Mouse (Mus musculus): Measurements from ENCODE around the gene R3hdml. TPM values are rescaled to one million over a fixed set of nuclear protein-coding genes. Genes with fewer than 3 reads are reported as not detected.

Gene R3hdml
- polyA plus RNA-seq, 3 experiments from 2014 or later, result not detected

- ATAC-seq, result peak; percentile 95
Observed at GRCm38 (mm10) chr2:163472466-163472851, 19.7 kb upstream of the R3hdml start, which contains the start of gene Fitm2. Fitm2 (minus strand) TSS chr2:163472629.

GRCm38 (mm10) chr2:163480191-163480825 is 11.8 kb upstream of the R3hdml start:
- ATAC-seq, result no peak

DNA sequence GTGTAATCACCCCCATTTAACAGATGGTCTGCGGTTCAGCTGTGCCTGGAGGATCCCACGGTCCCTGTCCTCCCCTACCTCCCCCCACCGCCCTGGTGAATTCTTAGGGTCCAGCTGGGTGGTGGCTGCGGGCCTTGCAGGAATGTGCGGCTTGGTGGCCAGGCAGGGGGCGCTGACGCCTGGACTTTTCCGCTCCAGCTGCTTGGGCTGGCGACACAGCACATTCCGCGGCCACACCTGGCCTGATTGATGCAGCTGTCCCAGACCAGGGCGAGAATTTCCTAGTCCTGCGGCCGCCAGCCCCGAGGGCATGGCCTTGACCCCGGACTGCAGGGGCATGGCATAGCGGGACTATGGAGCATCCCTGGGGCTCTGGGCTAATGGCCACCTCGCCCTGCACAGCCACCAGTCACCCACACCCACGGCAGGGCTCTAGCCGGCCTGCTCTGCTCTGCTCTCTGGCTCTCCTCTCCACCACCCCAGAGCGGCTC is 10.5 kb upstream of the R3hdml start:
- no peak for ATAC-seq

DNA sequence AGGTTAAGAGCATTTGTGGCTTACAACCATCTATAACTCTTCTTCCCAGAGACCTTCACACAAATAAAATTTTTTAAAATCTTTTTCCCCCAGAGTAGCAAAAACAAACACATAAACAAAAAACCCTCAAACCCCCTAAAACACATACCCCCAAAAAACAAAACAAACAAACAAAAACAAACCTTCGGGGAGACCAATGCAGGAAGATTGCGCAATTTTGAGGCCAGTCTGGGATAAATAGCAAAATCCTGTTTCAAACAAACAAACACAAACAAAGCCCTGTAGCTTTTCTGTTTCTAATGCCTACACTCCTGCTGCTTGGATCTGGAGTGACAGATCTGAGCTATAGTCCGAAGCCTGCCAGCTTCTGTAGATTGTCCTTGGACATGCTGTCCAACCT is 4.8 kb upstream of the R3hdml start:
- ATAC-seq, result no peak

DNA sequence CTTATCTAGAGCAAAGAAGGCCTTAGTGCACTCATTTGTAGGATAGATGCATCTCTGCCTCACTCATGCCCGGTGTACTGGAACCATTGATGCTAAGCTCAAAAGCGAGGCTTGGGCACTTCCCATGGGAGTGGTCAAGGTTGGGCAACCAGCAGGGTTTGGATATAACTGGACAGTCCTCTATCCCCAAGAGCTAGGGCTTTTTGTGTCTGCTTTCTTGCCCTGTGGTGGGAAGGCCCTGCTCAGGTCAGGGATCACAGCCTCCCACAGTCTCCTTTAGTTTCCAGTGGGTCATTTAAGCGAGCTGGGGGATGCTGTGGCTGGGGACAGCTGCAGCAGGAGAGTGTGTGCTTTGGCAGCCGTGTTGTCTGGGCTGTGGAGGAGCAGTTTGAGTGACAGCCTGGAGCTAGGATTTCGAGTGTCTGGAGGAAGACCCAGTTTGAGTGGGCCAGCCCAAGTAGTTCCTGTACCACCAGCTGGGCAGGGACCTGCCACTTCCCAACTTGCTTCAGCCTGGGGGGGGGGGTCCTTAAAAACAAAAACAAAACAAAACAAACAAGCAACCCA is 2.3 kb upstream of the R3hdml start:
- ATAC-seq, result no peak

GRCm38 (mm10) chr2:163490656-163491055 is 1.5 kb upstream of the R3hdml start:
- no peak for ATAC-seq

- ATAC-seq, result no peak
Observed at GRCm38 (mm10) chr2:163491351-163491750, 767 bp upstream of the R3hdml start.

- no peak for ATAC-seq
Observed at GRCm38 (mm10) chr2:163493031-163493430, 913 bp downstream of the R3hdml start.

DNA sequence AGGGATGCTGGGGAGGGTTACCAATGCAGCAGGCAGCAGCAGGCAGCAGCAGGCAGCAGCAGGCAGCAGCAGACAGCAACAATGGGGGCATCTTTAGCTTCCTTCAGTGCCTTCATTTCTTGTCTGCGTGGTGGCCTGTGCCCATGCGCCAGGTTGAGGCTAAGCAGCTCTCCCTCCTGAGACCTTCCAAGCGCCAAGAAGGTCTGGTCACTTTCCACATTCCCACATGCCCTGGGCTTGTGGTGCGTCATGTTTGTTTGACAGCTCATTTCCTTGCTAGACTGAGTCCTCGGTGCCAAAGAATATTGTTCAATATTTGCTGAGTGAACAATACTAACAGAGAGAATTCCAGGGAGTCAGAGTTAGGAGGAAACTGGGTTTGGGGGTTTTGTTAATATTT is 1.9 kb downstream of the R3hdml start:
- ATAC-seq, result no peak

DNA sequence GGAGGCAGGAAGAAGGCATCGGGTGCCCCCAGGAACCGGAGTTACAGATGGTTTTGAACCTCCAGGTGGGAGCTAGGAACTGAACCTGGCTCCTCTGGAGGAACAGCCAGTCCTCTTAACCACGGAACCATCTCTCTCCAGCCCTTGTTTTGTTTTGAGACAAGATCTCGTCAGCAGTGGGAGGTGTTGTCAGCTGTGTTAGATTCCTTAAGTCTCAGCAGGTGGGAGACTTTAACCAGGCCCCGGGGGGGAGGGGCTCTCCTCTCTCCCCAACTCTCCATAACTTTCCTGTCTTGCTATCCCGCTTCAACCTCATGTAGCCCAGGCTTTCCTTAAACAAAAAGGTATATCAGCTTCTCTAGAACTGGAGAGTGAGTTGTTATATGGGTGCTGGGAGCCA is 2.3 kb downstream of the R3hdml start:
- ATAC-seq, result no peak

GRCm38 (mm10) chr2:163502219-163502618 is 10.1 kb downstream of the R3hdml start:
- no peak for ATAC-seq

DNA sequence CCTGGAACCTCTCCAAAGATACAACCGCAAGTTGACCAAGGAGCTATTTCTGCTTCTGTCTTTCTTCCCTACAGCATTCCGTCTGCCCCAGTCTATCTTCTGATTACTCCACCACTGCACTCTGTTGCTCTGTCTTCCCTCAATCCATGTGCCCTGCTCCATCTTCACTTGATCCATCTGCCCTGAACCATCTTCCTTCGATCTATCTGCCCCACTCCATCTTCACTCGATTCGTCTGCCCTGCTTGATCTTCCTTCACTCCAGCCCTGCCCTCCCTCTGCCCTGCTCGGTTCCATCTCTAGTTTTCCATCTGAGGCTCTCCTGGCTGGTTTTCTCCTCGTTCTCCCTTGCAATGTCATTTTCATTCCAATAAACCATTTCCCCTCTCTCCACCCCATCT is 11.1 kb downstream of the R3hdml start:
- ATAC-seq, result no peak

DNA sequence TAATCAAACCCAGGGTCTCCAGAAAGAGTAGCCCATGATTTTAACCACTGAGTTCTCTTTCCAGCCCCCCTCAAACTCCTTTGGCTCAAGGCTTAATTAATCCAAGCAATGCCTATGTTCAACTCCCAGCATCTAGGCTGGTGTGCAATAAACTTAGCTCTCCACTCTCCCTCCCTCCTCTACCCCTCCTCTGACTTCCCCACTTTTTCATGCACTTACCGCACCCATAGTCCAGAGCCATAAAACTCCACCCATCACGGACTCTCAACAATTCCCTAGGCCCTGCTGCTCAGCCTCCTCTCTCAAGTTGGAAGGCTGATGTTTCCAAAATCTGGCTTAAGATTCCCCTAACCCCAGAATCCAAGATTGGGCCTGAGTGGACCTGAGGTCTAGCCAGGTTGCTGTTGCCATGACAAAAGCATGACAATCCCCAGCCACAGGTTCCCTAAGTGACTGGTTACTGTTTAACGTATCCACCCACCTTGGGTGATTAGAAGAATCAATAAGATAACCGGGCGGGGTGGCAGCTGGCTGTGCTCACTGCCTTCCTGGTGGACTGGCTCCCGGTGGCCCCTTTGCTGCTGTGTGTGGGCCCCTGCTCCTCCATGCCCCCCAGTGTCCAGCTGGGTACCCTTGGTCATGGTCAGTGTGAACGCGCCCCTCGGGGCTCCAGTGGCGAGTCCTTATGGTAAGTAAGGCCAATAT is 14.3 kb downstream of the R3hdml start, which contains the start of gene Hnf4a:
Gene Hnf4a (plus strand): TSS at position 509 of the 705 bp plus-strand sequence.
- no peak for ATAC-seq

GRCm38 (mm10) chr2:163525761-163526243 is 33.7 kb downstream of the R3hdml start:
- no peak for ATAC-seq

DNA sequence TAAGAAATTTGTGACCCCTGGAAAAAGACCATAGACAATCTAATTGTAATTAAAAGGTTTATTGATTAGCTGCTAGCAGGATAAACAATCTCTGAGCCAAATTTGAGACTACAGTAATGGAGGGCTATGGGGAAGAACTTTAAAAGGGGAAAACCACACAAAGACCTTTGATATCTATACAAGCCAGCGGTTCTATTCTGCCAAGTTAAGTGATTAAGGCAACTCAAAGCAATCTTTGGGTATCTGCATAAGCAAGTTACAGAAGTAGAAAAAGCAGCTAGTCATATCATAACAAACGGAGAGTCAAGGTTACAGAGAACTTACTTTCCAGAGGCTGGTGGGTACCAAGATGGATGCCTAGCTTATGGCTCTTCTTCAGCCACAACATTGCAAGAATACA is 35.4 kb downstream of the R3hdml start:
- no peak for ATAC-seq

DNA sequence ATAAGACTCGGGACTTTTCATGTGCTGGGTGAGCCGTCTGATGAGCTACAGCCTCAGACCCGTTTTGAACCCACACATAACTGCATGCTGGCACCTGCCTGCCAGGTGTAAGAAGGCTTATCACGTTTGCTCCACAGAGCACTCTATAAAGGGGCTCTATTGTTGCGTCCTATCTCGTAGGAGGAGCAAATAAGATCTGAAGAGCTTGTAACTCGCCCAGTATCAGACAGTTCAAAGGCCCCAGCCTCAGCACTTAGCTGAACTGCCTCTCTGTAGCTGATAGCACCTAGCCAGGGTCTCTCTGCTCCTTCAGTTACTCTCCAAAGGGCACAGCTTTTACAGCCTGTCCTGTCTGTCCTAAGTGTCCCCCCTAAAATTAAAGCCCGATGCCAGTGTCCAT is 38.3 kb downstream of the R3hdml start:
- ATAC-seq, result no peak

GRCm38 (mm10) chr2:163531917-163532316 is 39.8 kb downstream of the R3hdml start:
- no peak for ATAC-seq

DNA sequence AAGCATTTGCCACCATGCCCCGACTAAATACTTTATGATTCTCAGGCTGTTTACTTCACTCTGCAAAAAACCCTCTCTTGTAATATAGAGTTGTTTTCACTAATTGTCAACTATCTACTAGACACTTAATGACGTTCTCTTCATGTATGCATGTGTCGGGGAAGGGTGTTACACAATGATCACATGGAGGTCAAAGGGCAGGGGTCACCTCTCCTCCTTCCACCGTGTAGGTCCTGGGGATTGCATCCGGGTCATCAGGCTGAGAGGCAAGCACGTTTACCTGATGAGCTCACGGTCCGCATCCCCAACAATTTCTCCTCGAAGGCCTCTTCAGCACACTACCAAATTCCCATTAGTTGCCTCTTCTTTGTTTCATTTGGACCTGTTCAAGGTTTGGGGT is 41.1 kb downstream of the R3hdml start:
- no peak for ATAC-seq

DNA sequence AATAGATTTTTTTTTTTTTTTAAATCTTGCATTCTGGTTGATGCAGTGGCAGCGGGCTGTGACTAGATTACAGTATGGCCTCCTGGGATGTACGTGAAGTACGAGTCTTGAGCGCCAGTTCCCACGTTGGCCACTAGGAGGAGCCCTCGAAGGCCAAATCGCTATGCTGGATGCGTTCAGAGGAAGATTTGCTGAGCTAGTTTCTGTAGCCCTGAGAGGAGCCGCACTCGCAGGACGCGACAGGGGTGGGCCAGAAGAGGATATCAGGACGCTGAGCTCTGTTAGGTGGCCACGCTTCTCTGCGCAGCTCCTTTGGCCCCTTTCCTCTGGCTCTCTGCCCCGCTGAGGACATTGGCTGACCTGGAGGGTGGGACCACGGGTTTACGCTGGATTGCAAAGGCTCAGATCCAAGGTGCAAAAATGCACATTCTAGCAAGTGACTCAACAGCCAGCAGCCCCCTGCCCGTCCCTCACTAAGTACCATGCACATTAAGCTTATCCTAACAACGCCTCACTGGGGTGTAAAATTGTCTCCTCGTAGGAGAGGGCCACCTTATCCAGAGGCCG is 42.9 kb downstream of the R3hdml start:
- peak; percentile 50 for ATAC-seq

GRCm38 (mm10) chr2:163537443-163537842 is 45.3 kb downstream of the R3hdml start:
- no peak for ATAC-seq

- ATAC-seq, result no peak
Observed at GRCm38 (mm10) chr2:163538410-163538809, 46.3 kb downstream of the R3hdml start.

- ATAC-seq, result no peak
Observed at GRCm38 (mm10) chr2:163539321-163540040, 47.4 kb downstream of the R3hdml start.

All from inflammation-experienced regulatory T-cells, adult 6 months (primary cell).